Mouse (Mus musculus) testis, adult 2 months (tissue): ENCODE measurements at regions not wholly inside any gene's neighbourhood (a gene's known extent, or its start where the extent isn't known, plus 50 kb on each side); places are given as distances from the start of the nearest gene placed in this dataset.

Experiments used
- CTCF ChIP-seq: fragments of 200-500 bp; IDR thresholded peaks from 2 replicates; pipeline ENCODE4 v1.5.1; 2012; ENCODE audit warnings: low read depth, mild to moderate bottlenecking, inconsistent platforms, low read length, moderate library complexity; ENCODE audit not compliant: control insufficient read depth, insufficient read depth, insufficient replicate concordance
- POLR2A ChIP-seq: fragments of 200-500 bp; IDR thresholded peaks from 2 replicates; pipeline ENCODE4 v1.6.1; 2012; ENCODE audit warnings: low read depth, mild to moderate bottlenecking, inconsistent platforms, low read length, moderate library complexity; ENCODE audit not compliant: control insufficient read depth

GRCm38 (mm10) chr10:26484311-26484710 is 108.5 kb upstream of the L3mbtl3 start:
- TF ChIP-seq CTCF (no peak), POLR2A (no peak)
